Mouse (Mus musculus) urinary bladder, postnatal 10 days (tissue): ENCODE measurements around the gene Zfp704.

Experiments
- DNase-seq: peaks from one replicate; pipeline ENCODE4 v3.0.0; 2022; ENCODE audit warnings: low spot score

Gene Zfp704

GRCm38 (mm10) chr3:9609581-9610341 is at the start of gene Zfp704:
Zfp704 (minus strand) TSS chr3:9610085.
- peak; percentile 47 for DNase-seq

- no peak for DNase-seq
These were observed 23.4 kb upstream of the Zfp704 start for GRCm38 (mm10) chr3:9633036-9634005.

GRCm38 (mm10) chr3:9629951-9630350 is 20.1 kb upstream of the Zfp704 start:
- DNase-seq = no peak

GRCm38 (mm10) chr3:9628041-9628440 is 18.2 kb upstream of the Zfp704 start:
- DNase-seq = no peak

GRCm38 (mm10) chr3:9626149-9626548 is 16.3 kb upstream of the Zfp704 start:
- DNase-seq = no peak

- DNase-seq = no peak
These were observed 10.7 kb upstream of the Zfp704 start for GRCm38 (mm10) chr3:9620611-9621010.

GRCm38 (mm10) chr3:9619562-9620275 is 9.8 kb upstream of the Zfp704 start:
- DNase-seq = no peak

- DNase-seq = no peak
These were observed 7.2 kb upstream of the Zfp704 start for GRCm38 (mm10) chr3:9617101-9617500.

- no peak for DNase-seq
These were observed 4.8 kb upstream of the Zfp704 start for GRCm38 (mm10) chr3:9614676-9615075.

- DNase-seq = no peak
These were observed 4.1 kb upstream of the Zfp704 start for GRCm38 (mm10) chr3:9614011-9614410.

GRCm38 (mm10) chr3:9611226-9611625 is 1.3 kb upstream of the Zfp704 start:
- DNase-seq = no peak

- no peak for DNase-seq
These were observed 541 bp upstream of the Zfp704 start for GRCm38 (mm10) chr3:9610426-9610825.

- DNase-seq = no peak
These were observed 842 bp downstream of the Zfp704 start for GRCm38 (mm10) chr3:9608906-9609580.

- DNase-seq = no peak
These were observed 1.4 kb downstream of the Zfp704 start for GRCm38 (mm10) chr3:9608441-9608905.

- DNase-seq = no peak
These were observed 2.2 kb downstream of the Zfp704 start for GRCm38 (mm10) chr3:9607686-9608085.

- DNase-seq = no peak
These were observed 3.8 kb downstream of the Zfp704 start for GRCm38 (mm10) chr3:9605784-9606706.

GRCm38 (mm10) chr3:9604941-9605340 is 4.9 kb downstream of the Zfp704 start:
- DNase-seq = no peak

- DNase-seq = no peak
These were observed 6.0 kb downstream of the Zfp704 start for GRCm38 (mm10) chr3:9603866-9604265.

GRCm38 (mm10) chr3:9600577-9600976 is 9.3 kb downstream of the Zfp704 start:
- no peak for DNase-seq

- DNase-seq = no peak
These were observed 10.0 kb downstream of the Zfp704 start for GRCm38 (mm10) chr3:9599738-9600410.
